Mouse (Mus musculus) liver, embryonic 14.5 days (tissue): ENCODE results near the gene Dock2.

Source experiments
- CTCF ChIP-seq: IDR thresholded peaks from 2 replicates; pipeline ENCODE4 v1.5.1; 2016; ENCODE audit warnings: antibody characterized with exemption, low read depth, control low read depth
- EP300 ChIP-seq: IDR thresholded peaks from 2 replicates; pipeline ENCODE4 v1.6.1; 2016; ENCODE audit warnings: antibody characterized with exemption, low read depth

DNA sequence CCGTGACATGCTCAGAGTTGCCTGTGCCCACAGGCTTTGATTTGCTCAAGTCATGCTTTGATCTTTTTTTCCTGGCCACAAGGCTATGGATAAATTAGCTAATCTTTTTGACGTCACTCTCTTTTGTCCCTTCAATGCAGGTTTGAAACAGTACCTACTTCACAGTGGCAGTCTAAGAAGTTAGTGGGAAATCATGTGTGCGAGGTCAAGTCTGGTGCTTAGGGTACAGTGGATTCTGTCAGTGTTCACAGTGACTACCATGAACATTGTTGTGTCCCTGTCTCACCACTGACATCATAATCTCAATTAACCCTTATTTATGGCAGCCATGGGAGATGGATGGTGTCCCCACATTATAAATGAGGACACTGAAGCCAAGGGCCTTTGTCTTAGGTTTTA, 506.6 kb downstream of the Dock2 start:
- TF ChIP-seq EP300, result no peak
- no peak for TF ChIP-seq CTCF
